Mouse (Mus musculus) kidney, postnatal 10 days (tissue): ENCODE data around the gene BC004004.

Experiments used
- DNase-seq: peaks from one replicate; pipeline ENCODE4 v3.0.0; 2021; ENCODE audit warnings: mixed read lengths

BC004004 gene

DNA sequence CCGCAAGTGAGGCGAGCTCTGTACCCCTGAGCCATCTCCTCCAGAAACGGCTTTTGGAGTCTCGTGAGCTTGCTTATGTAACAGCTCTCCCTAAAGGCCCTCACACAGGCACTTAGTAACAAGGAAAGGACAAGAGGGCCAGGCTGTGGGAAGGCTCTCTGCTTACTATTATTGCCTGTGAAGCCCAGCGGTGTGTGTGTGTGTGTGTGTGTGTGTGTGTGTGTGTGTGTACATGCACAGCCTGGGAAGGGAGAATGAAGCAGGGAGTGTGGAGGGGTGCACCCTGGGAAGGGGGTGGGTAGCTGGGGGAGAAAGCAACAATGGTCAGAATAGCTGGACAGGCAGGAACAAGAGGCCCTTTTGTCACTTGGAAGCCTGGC is 86.9 kb downstream of the BC004004 start:
- DNase-seq = peak; percentile 56

- DNase-seq = peak; percentile 88
These were observed 87.4 kb downstream of the BC004004 start for GRCm38 (mm10) chr17:29355841-29356478.

DNA sequence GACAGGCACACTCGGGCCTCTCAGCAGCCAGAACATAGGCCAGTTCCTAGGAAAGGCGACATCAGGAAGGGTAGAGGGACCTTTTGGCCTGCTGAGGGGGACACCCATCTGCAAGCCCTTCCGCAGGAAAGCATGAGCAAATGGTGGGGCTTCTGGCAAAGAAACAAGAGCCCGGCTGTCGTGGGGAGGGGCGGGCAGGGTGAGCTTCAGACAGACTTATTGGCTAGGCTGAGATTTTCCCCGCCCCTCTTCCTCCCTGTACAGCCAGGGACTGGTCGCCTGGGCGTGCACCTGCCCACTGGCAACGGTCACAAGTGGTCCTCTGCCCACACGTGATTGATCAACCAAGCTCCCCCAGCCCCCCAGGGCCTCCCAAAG is 87.9 kb downstream of the BC004004 start:
- peak; percentile 91 for DNase-seq

- DNase-seq = no peak
These were observed 88.3 kb downstream of the BC004004 start for GRCm38 (mm10) chr17:29356882-29357281.

GRCm38 (mm10) chr17:29358928-29359327 is 90.3 kb downstream of the BC004004 start:
- DNase-seq = no peak

DNA sequence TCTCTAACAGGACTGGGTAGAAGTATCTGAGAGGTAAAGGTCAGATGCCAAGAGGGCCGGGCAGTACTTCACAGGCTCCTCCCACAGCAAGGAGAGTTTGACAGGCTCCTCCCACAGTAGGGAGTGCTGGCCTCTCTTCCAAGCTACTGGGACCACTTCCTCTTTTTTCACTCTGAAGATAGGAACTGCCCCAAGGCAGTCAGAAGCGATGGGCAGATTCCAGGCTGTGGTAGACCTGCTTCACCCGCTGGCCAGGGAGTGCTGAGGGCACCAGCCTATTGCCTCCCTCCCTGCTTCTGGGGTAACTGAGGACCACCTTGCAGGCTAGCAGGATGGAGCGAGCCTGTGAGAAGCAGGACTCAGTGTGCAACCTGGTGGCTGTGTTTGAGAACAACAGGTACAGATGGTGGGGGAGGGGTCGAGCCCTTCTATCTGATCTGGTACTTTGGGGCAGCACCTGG is 92.2 kb downstream of the BC004004 start, which contains the start of gene Fgd2:
TSS of gene Fgd2 (plus strand) at position 154 of the 461 bp plus-strand sequence.
- DNase-seq = no peak

DNA sequence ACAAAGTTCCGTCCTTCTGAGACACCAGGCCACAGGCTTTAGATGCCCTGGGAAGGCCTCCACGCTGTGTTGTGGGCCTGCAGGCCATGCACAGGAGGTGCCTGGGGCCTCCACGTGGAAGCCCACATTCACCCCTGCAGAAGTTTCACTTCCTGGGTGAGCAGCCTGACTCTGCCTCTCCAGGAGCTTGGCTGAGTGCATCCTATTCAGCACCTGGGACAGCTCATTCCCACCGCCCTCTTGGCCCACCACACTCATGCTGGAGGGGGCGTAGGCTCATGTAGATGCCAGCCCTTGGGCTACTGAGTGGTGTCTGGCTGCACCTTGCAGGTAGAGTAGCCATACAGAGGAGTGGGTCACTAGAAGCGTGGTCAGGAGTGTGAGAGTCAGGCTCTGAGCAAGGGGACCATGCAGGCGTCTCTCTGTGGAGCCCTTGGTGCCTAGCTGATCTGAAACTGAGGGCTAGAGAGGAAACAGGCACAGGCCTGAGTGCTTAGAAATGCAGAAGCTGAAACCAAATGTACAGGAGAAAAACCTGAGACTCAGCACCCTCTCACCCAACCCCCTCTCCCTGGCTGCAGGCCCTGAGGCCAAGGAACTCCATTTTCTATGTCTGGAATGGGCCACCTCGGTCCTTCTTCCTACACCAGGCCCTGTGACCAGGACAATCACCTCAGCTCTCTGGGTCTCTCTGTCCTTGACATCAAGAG is 93.5 kb downstream of the BC004004 start:
- peak; percentile 33 for DNase-seq

DNA sequence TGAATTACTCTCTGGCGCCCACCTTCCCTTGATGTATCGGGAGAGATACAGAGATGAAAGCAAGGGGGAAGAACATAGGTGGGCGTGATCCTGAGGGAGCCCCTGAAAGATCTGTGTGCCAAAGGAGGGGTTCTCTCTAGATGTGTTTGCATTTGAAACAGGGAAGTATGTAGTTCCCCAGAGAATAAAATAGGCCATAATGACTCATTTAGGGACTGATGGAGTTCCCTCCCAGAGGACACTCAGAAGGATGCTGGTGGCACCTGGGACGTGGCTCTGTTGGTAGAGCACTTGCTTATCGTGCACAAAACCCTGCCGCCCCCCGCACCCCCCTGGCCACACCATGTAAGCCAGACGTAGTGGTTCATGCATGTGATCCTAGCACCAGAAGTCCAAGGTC is 94.5 kb downstream of the BC004004 start:
- no peak for DNase-seq
